Mouse (Mus musculus) MEL (cell line): ENCODE measurements around the gene Iqschfp. TPM values are rescaled to one million over a fixed set of nuclear protein-coding genes. Genes with fewer than 3 reads are reported as not detected.

ENCODE experiments used
- DNase-seq: peaks from one replicate; pipeline ENCODE4 v3.0.0; 2011; ENCODE audit warnings: low read depth, low spot score
- H3K27ac ChIP-seq: 2 replicates; pipeline ENCODE4 v1.5.1; 2012; ENCODE audit warnings: low read depth, mild to moderate bottlenecking, control low read depth, low read length, moderate library complexity; ENCODE audit not compliant: control insufficient read depth
- H3K27me3 ChIP-seq, 2 experiments: fragments of 150-350 bp in 1 of 2; sonication (generic) in 1 of 2; 2 replicates each; pipeline ENCODE4 v1.6.1; 2012; ENCODE audit warnings: low read length in 2 of 2, mild to moderate bottlenecking in 2 of 2, improper control_type of control experiment in 1 of 2, moderate library complexity in 1 of 2; ENCODE audit not compliant: insufficient read depth in 2 of 2, control insufficient read depth in 1 of 2
- H3K36me3 ChIP-seq, 2 experiments: 2 replicates each; pipeline ENCODE4 v1.6.1; 2012 to 2014; ENCODE audit warnings: low read length in 2 of 2, improper control_type of control experiment in 1 of 2, inconsistent platforms in 1 of 2, mild to moderate bottlenecking in 1 of 2; ENCODE audit not compliant: insufficient read depth in 2 of 2, control insufficient read depth in 1 of 2
- H3K4me1 ChIP-seq, 2 experiments: fragments of 150-350 bp in 1 of 2; sonication (generic) in 1 of 2; 2 replicates each; pipeline ENCODE4 v1.6.1; 2012; ENCODE audit warnings: low read length in 2 of 2, improper control_type of control experiment in 1 of 2, mild to moderate bottlenecking in 1 of 2; ENCODE audit not compliant: insufficient read depth in 2 of 2, control insufficient read depth in 1 of 2
- H3K4me3 ChIP-seq, 2 experiments: fragments of 150-350 bp in 1 of 2; sonication (generic) in 1 of 2; 2 replicates each; pipeline ENCODE4 v1.5.1; 2012; ENCODE audit warnings: low read depth in 2 of 2, low read length in 2 of 2, mild to moderate bottlenecking in 2 of 2, moderate library complexity in 2 of 2, control low read depth in 1 of 2, improper control_type of control experiment in 1 of 2; ENCODE audit not compliant: control insufficient read depth in 1 of 2, insufficient read depth in 1 of 2
- H3K79me2 ChIP-seq: 2 replicates; pipeline ENCODE4 v1.6.1; 2012; ENCODE audit warnings: mild to moderate bottlenecking, low read length, moderate library complexity; ENCODE audit not compliant: control insufficient read depth, poor library complexity, insufficient read depth
- H3K9ac ChIP-seq: 2 replicates; pipeline ENCODE4 v1.6.1; 2012; ENCODE audit warnings: low read depth, mild to moderate bottlenecking, control low read depth, low read length, moderate library complexity; ENCODE audit not compliant: control insufficient read depth, poor library complexity, severe bottlenecking
- H3K9me3 ChIP-seq: fragments of 150-350 bp; sonication (generic); replicated peaks from 2 replicates; pipeline ENCODE4 v1.6.1; 2012; ENCODE audit warnings: mild to moderate bottlenecking, low read length, improper control_type of control experiment, moderate library complexity; ENCODE audit not compliant: insufficient read depth
- CHD1 ChIP-seq: IDR thresholded peaks from 2 replicates; pipeline ENCODE4 v1.6.1; 2012; ENCODE audit warnings: low read depth, mild to moderate bottlenecking, inconsistent platforms, low read length, improper control_type of control experiment
- CHD2 ChIP-seq: IDR thresholded peaks from 2 replicates; pipeline ENCODE4 v1.6.1; 2011; ENCODE audit warnings: low read length, improper control_type of control experiment
- CTCF ChIP-seq, 3 experiments: IDR thresholded peaks in 2 of 3; conservative IDR thresholded peaks in 1 of 3; 2 replicates each; pipeline ENCODE4 v1.5.1; 2011 to 2012; ENCODE audit warnings: low read length in 3 of 3, low read depth in 2 of 3, mild to moderate bottlenecking in 2 of 3, improper control_type of control experiment in 1 of 3, inconsistent platforms in 1 of 3, mixed read lengths in 1 of 3, moderate library complexity in 1 of 3; ENCODE audit not compliant: control insufficient read depth in 1 of 3, insufficient read depth in 1 of 3, poor library complexity in 1 of 3, severe bottlenecking in 1 of 3
- E2F4 ChIP-seq: IDR thresholded peaks from 2 replicates; pipeline ENCODE4 v1.6.1; 2011; ENCODE audit warnings: low read depth, low read length, improper control_type of control experiment, borderline replicate concordance
- ELF1 ChIP-seq: IDR thresholded peaks from 2 replicates; pipeline ENCODE4 v1.6.1; 2014; ENCODE audit warnings: low read depth, mild to moderate bottlenecking, inconsistent platforms, low read length, improper control_type of control experiment, moderate library complexity
- ETS1 ChIP-seq: IDR thresholded peaks from 2 replicates; pipeline ENCODE4 v1.6.1; 2012; ENCODE audit warnings: low read depth, mild to moderate bottlenecking, inconsistent platforms, low read length, improper control_type of control experiment, moderate library complexity
- GATA1 ChIP-seq: IDR thresholded peaks from 2 replicates; pipeline ENCODE4 v1.6.1; 2011; ENCODE audit warnings: low read depth, low read length, improper control_type of control experiment
- HCFC1 ChIP-seq: IDR thresholded peaks from 2 replicates; pipeline ENCODE4 v1.6.1; 2012; ENCODE audit warnings: low read depth, mild to moderate bottlenecking, inconsistent platforms, low read length, improper control_type of control experiment, moderate library complexity
- JUND ChIP-seq: IDR thresholded peaks from 2 replicates; pipeline ENCODE4 v1.6.1; 2011; ENCODE audit warnings: low read depth, mild to moderate bottlenecking, improper control_type of control experiment, low read length
- KAT2A ChIP-seq: conservative IDR thresholded peaks from 2 replicates; pipeline ENCODE4 v1.6.1; 2012; ENCODE audit warnings: low read depth, low read length, improper control_type of control experiment, inconsistent platforms
- MAX ChIP-seq: IDR thresholded peaks from 2 replicates; pipeline ENCODE4 v1.6.1; 2011; ENCODE audit warnings: low read length, improper control_type of control experiment
- MEF2A ChIP-seq: IDR thresholded peaks from 2 replicates; pipeline ENCODE4 v1.6.1; 2014; ENCODE audit warnings: low read depth, mild to moderate bottlenecking, inconsistent platforms, low read length, improper control_type of control experiment; ENCODE audit not compliant: poor library complexity, insufficient replicate concordance, severe bottlenecking; ENCODE audit errors: extremely low read depth
- MXI1 ChIP-seq: IDR thresholded peaks from 2 replicates; pipeline ENCODE4 v1.6.1; 2011; ENCODE audit warnings: mild to moderate bottlenecking, low read depth, low read length, improper control_type of control experiment
- MYB ChIP-seq: IDR thresholded peaks from 2 replicates; pipeline ENCODE4 v1.6.1; 2011; ENCODE audit warnings: mild to moderate bottlenecking, low read depth, low read length, improper control_type of control experiment
- NELFE ChIP-seq: IDR thresholded peaks from 2 replicates; pipeline ENCODE4 v1.6.1; 2011; ENCODE audit warnings: low read depth, low read length, improper control_type of control experiment
- NRF1 ChIP-seq: IDR thresholded peaks from 2 replicates; pipeline ENCODE4 v1.6.1; 2014; ENCODE audit warnings: low read depth, mild to moderate bottlenecking, inconsistent platforms, low read length, improper control_type of control experiment, moderate library complexity; ENCODE audit not compliant: poor library complexity, insufficient read depth, severe bottlenecking
- POLR2AphosphoS5 ChIP-seq: IDR thresholded peaks from 2 replicates; pipeline ENCODE4 v1.6.1; 2012; ENCODE audit warnings: low read depth, borderline replicate concordance, mild to moderate bottlenecking, inconsistent platforms, low read length, moderate library complexity, mixed read lengths
- RAD21 ChIP-seq: IDR thresholded peaks from 2 replicates; pipeline ENCODE4 v1.6.1; 2011; ENCODE audit warnings: mild to moderate bottlenecking, low read depth, low read length, improper control_type of control experiment
- SIN3A ChIP-seq: IDR thresholded peaks from 2 replicates; pipeline ENCODE4 v1.6.1; 2012; ENCODE audit warnings: low read length, improper control_type of control experiment, inconsistent platforms
- TAL1 ChIP-seq: IDR thresholded peaks from 2 replicates; pipeline ENCODE4 v1.6.1; 2012; ENCODE audit warnings: mild to moderate bottlenecking, inconsistent platforms, low read length, moderate library complexity, mixed read lengths
- TBP ChIP-seq: IDR thresholded peaks from 2 replicates; pipeline ENCODE4 v1.8.0; 2011; ENCODE audit warnings: low read depth, low read length, improper control_type of control experiment
- TCF12 ChIP-seq: IDR thresholded peaks from 2 replicates; pipeline ENCODE4 v1.6.1; 2014; ENCODE audit warnings: low read depth, mild to moderate bottlenecking, inconsistent platforms, low read length, improper control_type of control experiment, moderate library complexity
- USF1 ChIP-seq: IDR thresholded peaks from 2 replicates; pipeline ENCODE4 v1.6.1; 2014; ENCODE audit warnings: low read depth, mild to moderate bottlenecking, inconsistent platforms, low read length, improper control_type of control experiment, moderate library complexity
- polyA plus RNA-seq, 2 experiments: library from polyadenylated mRNA; stranded (reverse) in 1 of 2; unstranded in 1 of 2; fragments of >175 nt in 1 of 2; fragments of >200 nt in 1 of 2; gene quantifications; 2 replicates each; pipeline versions ENCODE4 v1.2.1 to v1.2.4; 2012; ENCODE audit warnings: low replicate concordance in 2 of 2, low read depth in 1 of 2; ENCODE audit not compliant: insufficient read length in 2 of 2, insufficient read depth in 1 of 2, missing spikeins in 1 of 2
- total RNA-seq: library from RNA; depleted of rRNA; stranded (reverse); fragments of 300-350 nt; gene quantifications from 2 replicates; pipeline ENCODE4 v1.2.3, GENCODE M21; 2012

The Iqschfp gene
- total and polyA plus RNA-seq, 3 experiments: not detected

GRCm38 (mm10) chr3:68002415-68002814 is 110.4 kb downstream of the Iqschfp start:
- Histone ChIP-seq H3K36me3 (no peaks in the 10 kb centered on the region), H3K9me3 (no peaks in the 10 kb centered on the region)
- TF ChIP-seq MEF2A: no peak
- TF ChIP-seq TCF12: no peak
- no peak for TF ChIP-seq E2F4
- no peak for TF ChIP-seq USF1
- TF ChIP-seq NRF1: no peak
- TF ChIP-seq RAD21: no peak
- no peak for TF ChIP-seq MXI1
- TF ChIP-seq ETS1: no peak
- TF ChIP-seq NELFE: no peak
- no peak for TF ChIP-seq MAX
- no peak for TF ChIP-seq GATA1
- TF ChIP-seq CHD1: no peak
- no peak for TF ChIP-seq HCFC1
- TF ChIP-seq JUND: no peak
- TF ChIP-seq TAL1: no peak
- TF ChIP-seq CHD2: no peak
- no peak for TF ChIP-seq POLR2AphosphoS5
- no peak for TF ChIP-seq TBP
- TF ChIP-seq CTCF (IDR thresholded peaks at IDR 0.05 in 2 of 3, conservative IDR thresholded peaks at IDR 0.05 in 1 of 3; ENCODE audit: control insufficient read depth in 1 of 3, insufficient read depth in 1 of 3, low read depth in 2 of 3, low read length in 3 of 3, poor library complexity in 1 of 3, severe bottlenecking in 1 of 3): no peak

GRCm38 (mm10) chr3:68012342-68012741 is 120.3 kb downstream of the Iqschfp start:
- no peak overlapping the region for H3K9ac ChIP-seq
- H3K4me3 ChIP-seq: no peak overlapping the region
- no peak for TF ChIP-seq TAL1
- TF ChIP-seq KAT2A: no peak
- no peak for TF ChIP-seq ELF1
- TF ChIP-seq MAX: no peak
- no peak for TF ChIP-seq SIN3A
- no peak for TF ChIP-seq CHD1
- TF ChIP-seq MYB: no peak
- TF ChIP-seq CHD2: no peak
- TF ChIP-seq, all 39 proteins: peak for 0
- H3K4me1 ChIP-seq: no peaks in the 10 kb centered on the region
- H3K27ac ChIP-seq: no peak overlapping the region
- DNase-seq: no peak
- H3K9me3 ChIP-seq: no peaks in the 10 kb centered on the region
- H3K79me2 ChIP-seq: no peaks in the 10 kb centered on the region
- no peaks in the 10 kb centered on the region for H3K36me3 ChIP-seq
- no peaks in the 10 kb centered on the region for H3K27me3 ChIP-seq

More at GRCm38 (mm10) chr3:68002415-68002814, 110.4 kb downstream of the Iqschfp start:
- Histone ChIP-seq H3K4me1 (no peaks in the 10 kb centered on the region), H3K4me3 (no peak overlapping the region), H3K79me2 (no peaks in the 10 kb centered on the region), H3K27me3 (no peaks in the 10 kb centered on the region), H3K27ac (no peak overlapping the region), H3K9ac (no peak overlapping the region)
- no peak for DNase-seq
